Mouse (Mus musculus) thymus, adult 2 months (tissue): ENCODE measurements at regions not wholly inside any gene's neighbourhood (a gene's known extent, or its start where the extent isn't known, plus 50 kb on each side); places are given as distances from the start of the nearest gene placed in this dataset.

Experiments used
- DNase-seq: peaks from one replicate; pipeline ENCODE4 v3.0.0; 2021
- H3K27ac ChIP-seq: fragments of 200-500 bp; 2 replicates; pipeline ENCODE4 v1.5.1; 2012; ENCODE audit warnings: low read length, control low read depth; ENCODE audit not compliant: control insufficient read depth, insufficient read depth
- H3K27me3 ChIP-seq: fragments of 200-500 bp; 2 replicates; pipeline ENCODE4 v1.6.1; 2012; ENCODE audit warnings: mild to moderate bottlenecking, low read length, moderate library complexity, mixed read lengths; ENCODE audit not compliant: control insufficient read depth, insufficient read depth
- H3K36me3 ChIP-seq: fragments of 200-500 bp; 2 replicates; pipeline ENCODE4 v1.6.1; 2012; ENCODE audit warnings: mild to moderate bottlenecking, low read length, moderate library complexity; ENCODE audit not compliant: control insufficient read depth, insufficient read depth
- H3K4me1 ChIP-seq: fragments of 200-500 bp; replicated peaks from 2 replicates; pipeline ENCODE4 v1.6.1; 2012; ENCODE audit warnings: low read length; ENCODE audit not compliant: control insufficient read depth, insufficient read depth
- H3K4me3 ChIP-seq: fragments of 200-500 bp; 2 replicates; pipeline ENCODE4 v1.5.1; 2012; ENCODE audit warnings: mild to moderate bottlenecking, low read length, control low read depth, moderate library complexity; ENCODE audit not compliant: control insufficient read depth, insufficient read depth
- CTCF ChIP-seq: fragments of 200-500 bp; IDR thresholded peaks from 2 replicates; pipeline ENCODE4 v1.5.1; 2012; ENCODE audit warnings: mild to moderate bottlenecking, control low read depth, low read length, moderate library complexity, borderline replicate concordance; ENCODE audit not compliant: control insufficient read depth, poor library complexity, insufficient read depth; ENCODE audit errors: extremely low read depth
- POLR2A ChIP-seq: fragments of 200-500 bp; IDR thresholded peaks from 2 replicates; pipeline ENCODE4 v1.6.1; 2012; ENCODE audit warnings: mild to moderate bottlenecking, low read length, control low read depth, moderate library complexity; ENCODE audit not compliant: control insufficient read depth, poor library complexity, insufficient read depth; ENCODE audit errors: extremely low read depth
- WGBS: fragments of 180-500 bp; shearing (Covaris S2); methylation state at CpG from one replicate; pipeline ENCODE4 v1.1.7; 2018; 5-methylcytosine and 5-hydroxymethylcytosine counted together

- H3K27ac ChIP-seq, result no peak overlapping the region
Observed at GRCm38 (mm10) chr4:105507221-105507620, 282.4 kb upstream of the Gm12728 start.

DNA sequence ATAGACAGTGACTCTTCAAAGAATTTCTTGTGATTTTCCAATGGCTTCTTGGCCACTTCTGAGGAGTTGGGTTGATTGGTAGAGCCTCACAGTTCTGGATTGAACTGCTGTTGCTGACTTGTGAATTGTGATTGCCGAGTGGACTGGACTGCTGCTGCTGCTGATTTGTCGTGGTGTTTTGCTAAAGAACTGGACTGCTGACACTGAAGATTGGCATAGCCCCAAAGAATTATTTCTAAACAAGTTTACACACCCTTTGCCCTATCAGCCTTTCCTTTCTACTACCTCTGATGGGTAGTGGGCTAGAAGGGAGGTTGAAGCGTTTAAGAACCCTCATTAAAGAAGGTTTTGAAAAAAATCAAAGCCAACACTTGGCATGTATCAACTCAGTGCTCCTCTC, 280.6 kb upstream of the Gm12728 start:
- no peak for DNase-seq
- H3K4me1 ChIP-seq, result no peaks in the 10 kb centered on the region
- H3K27ac ChIP-seq, result no peak overlapping the region
- TF ChIP-seq POLR2A, result no peak
- TF ChIP-seq CTCF, result no peak
- H3K36me3 ChIP-seq, result no peaks in the 10 kb centered on the region
- 92% methylated on average over 3 of the region's 3 CpGs for WGBS
- no peak overlapping the region for H3K4me3 ChIP-seq
- H3K27me3 ChIP-seq, result no peaks in the 10 kb centered on the region

More at GRCm38 (mm10) chr4:105507221-105507620, 282.4 kb upstream of the Gm12728 start:
- no peak for DNase-seq
- WGBS, result 86% methylated on average over 7 of the region's 7 CpGs
- Histone ChIP-seq H3K4me3 (no peak overlapping the region), H3K27me3 (no peaks in the 10 kb centered on the region), H3K4me1 (no peaks in the 10 kb centered on the region), H3K36me3 (no peaks in the 10 kb centered on the region)
- TF ChIP-seq POLR2A (no peak), CTCF (no peak)

DNA sequence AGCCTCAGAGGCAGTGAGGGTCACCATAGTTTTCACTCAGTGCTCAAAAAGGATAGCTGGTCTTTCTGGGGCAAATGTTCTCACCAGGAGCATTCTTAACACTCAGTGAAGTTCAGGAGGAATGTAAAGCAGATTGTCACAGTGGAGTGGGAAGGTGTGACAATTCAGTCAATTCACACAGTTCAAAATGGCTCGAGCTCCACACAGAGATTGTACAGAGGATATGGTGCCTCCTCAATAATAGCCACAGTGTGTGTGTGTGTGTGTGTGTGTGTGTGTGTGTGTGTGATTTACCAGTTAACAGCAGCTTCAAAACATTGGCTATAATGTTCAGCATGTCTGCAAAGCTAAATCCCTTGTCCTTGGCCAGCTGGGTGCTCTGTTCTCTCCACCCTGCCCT, 279.3 kb upstream of the Gm12728 start:
- TF ChIP-seq POLR2A (no peak), CTCF (no peak)
- Histone ChIP-seq H3K4me1 (no peaks in the 10 kb centered on the region), H3K27ac (no peak overlapping the region), H3K4me3 (no peak overlapping the region), H3K36me3 (no peaks in the 10 kb centered on the region), H3K27me3 (no peaks in the 10 kb centered on the region)
- no peak for DNase-seq
- WGBS, result 78% methylated on average over 1 of the region's 1 CpGs

DNA sequence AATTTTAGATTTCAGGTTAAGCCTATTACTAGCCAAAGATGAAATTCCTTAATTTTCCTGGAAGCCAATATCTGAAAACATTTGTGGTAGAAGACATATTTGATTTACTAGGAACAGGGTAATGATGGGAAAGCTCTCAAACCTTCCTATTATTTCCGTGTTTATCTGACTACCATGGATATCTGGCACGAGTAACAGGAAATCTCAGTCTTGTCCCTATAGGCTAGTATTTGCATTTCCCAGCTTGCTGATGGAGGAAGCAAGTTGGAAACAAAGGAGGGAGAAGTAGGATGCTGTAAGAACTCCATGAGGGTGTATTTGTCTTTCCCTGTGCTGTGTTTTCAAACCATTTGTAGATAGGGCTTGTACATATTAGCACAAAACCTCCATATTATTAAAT, 264.5 kb upstream of the Gm12728 start:
- Histone ChIP-seq H3K27me3 (no peaks in the 10 kb centered on the region), H3K36me3 (no peaks in the 10 kb centered on the region), H3K27ac (no peak overlapping the region), H3K4me1 (no peaks in the 10 kb centered on the region), H3K4me3 (no peak overlapping the region)
- TF ChIP-seq CTCF (no peak), POLR2A (no peak)
- 86% methylated on average over 2 of the region's 2 CpGs for WGBS
- DNase-seq, result no peak

DNA sequence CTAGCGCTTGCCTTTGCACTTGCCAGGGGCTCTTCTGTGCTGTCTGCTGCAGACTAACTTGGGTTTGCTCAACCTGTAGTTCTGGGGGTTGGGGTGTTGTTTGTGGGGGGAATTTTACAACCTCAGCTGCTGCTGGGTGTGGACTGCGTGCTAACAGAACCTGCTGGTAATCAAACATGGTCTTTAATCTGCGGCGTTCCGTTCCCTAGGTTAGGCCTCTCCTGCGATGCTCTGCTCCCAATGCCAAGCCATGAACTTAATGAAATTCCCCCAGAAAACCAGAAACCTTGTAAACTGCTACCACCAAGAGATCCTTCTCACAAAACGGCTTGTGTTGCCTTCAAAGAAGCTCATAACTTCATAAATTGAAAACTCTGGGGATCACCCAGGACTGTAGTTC, 262.9 kb upstream of the Gm12728 start:
- Histone ChIP-seq H3K27me3 (no peaks in the 10 kb centered on the region), H3K27ac (no peak overlapping the region), H3K4me3 (no peak overlapping the region), H3K4me1 (no peaks in the 10 kb centered on the region), H3K36me3 (no peaks in the 10 kb centered on the region)
- DNase-seq, result no peak
- 94% methylated on average over 7 of the region's 7 CpGs for WGBS
- TF ChIP-seq CTCF (no peak), POLR2A (no peak)

GRCm38 (mm10) chr4:105527316-105527715, 262.4 kb upstream of the Gm12728 start:
- Histone ChIP-seq H3K36me3 (no peaks in the 10 kb centered on the region), H3K4me3 (no peak overlapping the region), H3K4me1 (no peaks in the 10 kb centered on the region), H3K27ac (no peak overlapping the region), H3K27me3 (no peaks in the 10 kb centered on the region)
- no peak for TF ChIP-seq POLR2A
- no peak for TF ChIP-seq CTCF
- no peak for DNase-seq
- WGBS, result 85% methylated on average over 3 of the region's 3 CpGs
